Mouse (Mus musculus) CH12.LX (cell line): Measurements from ENCODE around the gene Gm49321. TPM values are rescaled to one million over a fixed set of nuclear protein-coding genes. Genes with fewer than 3 reads are reported as not detected.

Experiments used
- DNase-seq: peaks from one replicate; pipeline ENCODE4 v3.0.0-alpha.2; 2013; ENCODE audit errors: extremely low read depth
- H3K27ac ChIP-seq: 2 replicates; pipeline ENCODE4 v1.5.1; 2012; ENCODE audit warnings: low read depth, mild to moderate bottlenecking, control low read depth, moderate library complexity; ENCODE audit not compliant: insufficient read depth
- H3K27me3 ChIP-seq: replicated peaks from 2 replicates; pipeline ENCODE3; 2012; ENCODE audit warnings: inconsistent platforms
- H3K36me3 ChIP-seq, 2 experiments: replicated peaks in 1 of 2; 2 replicates each; pipeline versions ENCODE3 to v1.6.1; 2012; ENCODE audit warnings: inconsistent platforms in 1 of 2, low read length in 1 of 2, mild to moderate bottlenecking in 1 of 2, mixed read lengths in 1 of 2, moderate library complexity in 1 of 2; ENCODE audit not compliant: control insufficient read depth in 1 of 2, insufficient read depth in 1 of 2
- H3K4me1 ChIP-seq, 2 experiments: 2 replicates each; pipeline ENCODE4 v1.6.1; 2012; ENCODE audit warnings: inconsistent platforms in 1 of 2, moderate library complexity in 1 of 2; ENCODE audit not compliant: insufficient read depth in 2 of 2, control insufficient read depth in 1 of 2
- H3K4me2 ChIP-seq: 2 replicates; pipeline ENCODE4 v1.6.1; 2012; ENCODE audit warnings: low read depth, mild to moderate bottlenecking, control low read depth; ENCODE audit not compliant: poor library complexity, insufficient read depth, severe bottlenecking
- H3K4me3 ChIP-seq, 3 experiments: fragments of 150-350 bp in 1 of 3; sonication (generic) in 1 of 3; replicated peaks in 1 of 3; 2 replicates each; pipeline versions ENCODE3 to v1.5.1; 2011 to 2012; ENCODE audit warnings: low read depth in 2 of 3, low read length in 2 of 3, mild to moderate bottlenecking in 2 of 3, moderate library complexity in 2 of 3, control low read depth in 1 of 3, improper control_type of control experiment in 1 of 3, inconsistent platforms in 1 of 3, mixed read lengths in 1 of 3; ENCODE audit not compliant: poor library complexity in 1 of 3
- H3K79me2 ChIP-seq: replicated peaks from 2 replicates; pipeline ENCODE4 v1.6.1; 2012; ENCODE audit warnings: mild to moderate bottlenecking, moderate library complexity; ENCODE audit not compliant: control insufficient read depth, poor library complexity, insufficient read depth, severe bottlenecking; ENCODE audit errors: extremely low read depth
- H3K9ac ChIP-seq: 2 replicates; pipeline ENCODE4 v1.6.1; 2012; ENCODE audit warnings: low read depth, mild to moderate bottlenecking, control low read depth, moderate library complexity; ENCODE audit not compliant: insufficient read depth
- H3K9me3 ChIP-seq: replicated peaks from 2 replicates; pipeline ENCODE3; 2012; ENCODE audit warnings: low read length, inconsistent platforms, mixed read lengths
- BHLHE40 ChIP-seq: IDR thresholded peaks from 2 replicates; pipeline ENCODE4 v1.6.1; 2011; ENCODE audit warnings: mild to moderate bottlenecking, low read depth, low read length, improper control_type of control experiment
- CHD1 ChIP-seq: IDR thresholded peaks from 2 replicates; pipeline ENCODE4 v1.6.1; 2012; ENCODE audit warnings: low read depth, low read length, improper control_type of control experiment, inconsistent platforms
- CHD2 ChIP-seq: IDR thresholded peaks from 2 replicates; pipeline ENCODE4 v1.6.1; 2011; ENCODE audit warnings: low read length, improper control_type of control experiment
- ELF1 ChIP-seq: IDR thresholded peaks from 2 replicates; pipeline ENCODE4 v1.6.1; 2014; ENCODE audit warnings: low read depth, mild to moderate bottlenecking, inconsistent platforms, low read length, improper control_type of control experiment
- EP300 ChIP-seq: IDR thresholded peaks from 2 replicates; pipeline ENCODE4 v1.6.1; 2011; ENCODE audit warnings: low read length, improper control_type of control experiment
- ETS1 ChIP-seq: conservative IDR thresholded peaks from 2 replicates; pipeline ENCODE4 v1.6.1; 2012; ENCODE audit warnings: low read depth, mild to moderate bottlenecking, inconsistent platforms, low read length, improper control_type of control experiment, moderate library complexity
- GABPA ChIP-seq: IDR thresholded peaks from 2 replicates; pipeline ENCODE4 v1.6.1; 2012; ENCODE audit warnings: low read depth, low read length, improper control_type of control experiment, inconsistent platforms; ENCODE audit not compliant: insufficient replicate concordance
- HCFC1 ChIP-seq: IDR thresholded peaks from 2 replicates; pipeline ENCODE4 v1.6.1; 2012; ENCODE audit warnings: low read depth, mild to moderate bottlenecking, inconsistent platforms, low read length, improper control_type of control experiment
- IRF4 ChIP-seq: IDR thresholded peaks from 2 replicates; pipeline ENCODE4 v1.6.1; 2014; ENCODE audit warnings: low read depth, mild to moderate bottlenecking, inconsistent platforms, low read length, improper control_type of control experiment
- JUN ChIP-seq: IDR thresholded peaks from 2 replicates; pipeline ENCODE4 v1.6.1; 2011; ENCODE audit warnings: low read depth, mild to moderate bottlenecking, low read length, improper control_type of control experiment, moderate library complexity; ENCODE audit not compliant: insufficient read depth
- JUND ChIP-seq: conservative IDR thresholded peaks from 2 replicates; pipeline ENCODE4 v1.6.1; 2011; ENCODE audit warnings: low read depth, low read length, improper control_type of control experiment
- KAT2A ChIP-seq: IDR thresholded peaks from 2 replicates; pipeline ENCODE4 v1.6.1; 2012; ENCODE audit warnings: low read length, improper control_type of control experiment, inconsistent platforms; ENCODE audit not compliant: insufficient replicate concordance
- MAFK ChIP-seq: IDR thresholded peaks from 2 replicates; pipeline ENCODE4 v1.6.1; 2011; ENCODE audit warnings: low read length, improper control_type of control experiment; ENCODE audit not compliant: insufficient replicate concordance
- MAX ChIP-seq: IDR thresholded peaks from 2 replicates; pipeline ENCODE4 v1.6.1; 2011; ENCODE audit warnings: low read length, improper control_type of control experiment
- MAZ ChIP-seq: IDR thresholded peaks from 2 replicates; pipeline ENCODE4 v1.6.1; 2012; ENCODE audit warnings: low read depth, mild to moderate bottlenecking, inconsistent platforms, low read length, improper control_type of control experiment, moderate library complexity
- MEF2A ChIP-seq: IDR thresholded peaks from 2 replicates; pipeline ENCODE4 v1.6.1; 2014; ENCODE audit warnings: low read depth, mild to moderate bottlenecking, inconsistent platforms, low read length, improper control_type of control experiment, borderline replicate concordance
- MYC ChIP-seq: IDR thresholded peaks from 2 replicates; pipeline ENCODE4 v1.6.1; 2011; ENCODE audit warnings: low read depth, mild to moderate bottlenecking, improper control_type of control experiment, low read length
- NELFE ChIP-seq: IDR thresholded peaks from 2 replicates; pipeline ENCODE4 v1.6.1; 2011; ENCODE audit warnings: low read depth, low read length, improper control_type of control experiment
- POLR2AphosphoS2 ChIP-seq: IDR thresholded peaks from 2 replicates; pipeline ENCODE4 v1.6.1; 2011; ENCODE audit warnings: low read depth, low read length, improper control_type of control experiment
- RCOR1 ChIP-seq: conservative IDR thresholded peaks from 2 replicates; pipeline ENCODE4 v1.6.1; 2012; ENCODE audit warnings: low read depth, mild to moderate bottlenecking, inconsistent platforms, low read length, improper control_type of control experiment
- SIN3A ChIP-seq: IDR thresholded peaks from 2 replicates; pipeline ENCODE4 v1.6.1; 2012; ENCODE audit warnings: low read length, improper control_type of control experiment, inconsistent platforms
- SMC3 ChIP-seq: IDR thresholded peaks from 2 replicates; pipeline ENCODE4 v1.6.1; 2011; ENCODE audit warnings: low read depth, low read length, improper control_type of control experiment
- TBP ChIP-seq: conservative IDR thresholded peaks from 2 replicates; pipeline ENCODE4 v1.6.1; 2011; ENCODE audit warnings: low read depth, low read length, improper control_type of control experiment
- TCF12 ChIP-seq: IDR thresholded peaks from 2 replicates; pipeline ENCODE4 v1.6.1; 2014; ENCODE audit warnings: low read depth, mild to moderate bottlenecking, inconsistent platforms, low read length, improper control_type of control experiment
- UBTF ChIP-seq: IDR thresholded peaks from 2 replicates; pipeline ENCODE4 v1.6.1; 2012; ENCODE audit warnings: low read depth, mild to moderate bottlenecking, inconsistent platforms, low read length, improper control_type of control experiment, moderate library complexity
- USF2 ChIP-seq: conservative IDR thresholded peaks from 2 replicates; pipeline ENCODE4 v1.6.1; 2011; ENCODE audit warnings: low read depth, low read length, improper control_type of control experiment
- ZC3H11A ChIP-seq: IDR thresholded peaks from 2 replicates; pipeline ENCODE4 v1.6.1; 2012; ENCODE audit warnings: low read depth, mild to moderate bottlenecking, inconsistent platforms, low read length, improper control_type of control experiment
- ZKSCAN1 ChIP-seq: IDR thresholded peaks from 2 replicates; pipeline ENCODE4 v1.6.1; 2012; ENCODE audit warnings: low read depth, inconsistent platforms, low read length, improper control_type of control experiment, borderline replicate concordance
- ZMIZ1 ChIP-seq: IDR thresholded peaks from 2 replicates; pipeline ENCODE4 v1.6.1; 2012; ENCODE audit warnings: low read depth, mild to moderate bottlenecking, inconsistent platforms, low read length, improper control_type of control experiment
- dilution Hi-C: fragments of 300-500 bp; cut with MboI; formaldehyde crosslinking; loops from 2 replicates; pipeline ENCODE4 v1.14.3; 2020; ENCODE audit warnings: low sequenced_read_pairs; ENCODE audit not compliant: extremely low pct_unique_long_range_greater_than_20kb, extremely low pct_ligation_motif_present
- in situ Hi-C: fragments of 300-500 bp; cut with MboI; formaldehyde crosslinking; loops from 3 replicates; pipeline ENCODE4 v1.14.3; 2019; ENCODE audit warnings: low sequenced_read_pairs, low pct_ligation_motif_present, low pct_unique_long_range_greater_than_20kb, mixed read lengths
- polyA plus RNA-seq: library from polyadenylated mRNA; unstranded; fragments of >175 nt; gene quantifications from 2 replicates; pipeline ENCODE4 v1.2.1, GENCODE M21; 2012; ENCODE audit warnings: low read depth; ENCODE audit not compliant: insufficient read length
- total RNA-seq, 2 experiments: library from RNA; depleted of rRNA; stranded (reverse); fragments of 300-350 nt in 1 of 2; fragments of >200 nt in 1 of 2; gene quantifications; 2 replicates each; pipeline ENCODE4 v1.2.3; 2012 to 2014

Gene Gm49321
- total and polyA plus RNA-seq, 3 experiments, result not detected

- Histone ChIP-seq H3K4me1 (peaks cover 8 to 9% of the 10 kb centered on the region in 2 experiments), H3K36me3 (no peaks in the 10 kb centered on the region), H3K27me3 (no peaks in the 10 kb centered on the region), H3K27ac (no peak overlapping the region), H3K9ac (no peak overlapping the region), H3K4me2 (no peak overlapping the region), H3K79me2 (no peaks in the 10 kb centered on the region), H3K4me3 (no peak overlapping the region), H3K9me3 (peaks cover 2% of the 10 kb centered on the region)
- dilution Hi-C loops, result no loop called here
- no peak for DNase-seq
- in situ Hi-C loops, result no loop called here
- TF ChIP-seq JUN (no peak), POLR2AphosphoS2 (no peak), JUND (no peak), MAZ (no peak), ZKSCAN1 (no peak), HCFC1 (no peak), KAT2A (no peak), SMC3 (no peak), ETS1 (no peak), MAX (no peak), MAFK (no peak), SIN3A (no peak), NELFE (no peak), ELF1 (no peak), EP300 (no peak), MEF2A (no peak), IRF4 (no peak)
Observed at GRCm38 (mm10) chr12:73998128-73998456, 60.6 kb downstream of the Gm49321 start.

GRCm38 (mm10) chr12:74002449-74002848, 65.0 kb downstream of the Gm49321 start:
- Histone ChIP-seq H3K79me2 (no peaks in the 10 kb centered on the region), H3K36me3 (no peaks in the 10 kb centered on the region), H3K9me3 (peaks cover 2% of the 10 kb centered on the region), H3K4me1 (peaks cover 8 to 13% of the 10 kb centered on the region in 2 experiments), H3K27me3 (no peaks in the 10 kb centered on the region), H3K27ac (no peak overlapping the region), H3K4me2 (peak overlapping the region; percentile 2), H3K4me3 (no peak overlapping the region), H3K9ac (no peak overlapping the region)
- in situ Hi-C loops (loop anchor here (25.0 kb wide), 2 partner anchors 285 to 440 kb away; no protein-coding TSS in a partner anchor), dilution Hi-C loops (no loop called here)
- TF ChIP-seq EP300 (peak; percentile 76; the same call in 1 of the 2 replicates), MEF2A (no peak; the same call in 1 of the 2 replicates), BHLHE40 (peak; percentile 72), CHD2 (no peak), TCF12 (peak; percentile 61), UBTF (no peak), ZMIZ1 (no peak), KAT2A (no peak), TBP (no peak), JUND (no peak), MAX (peak; percentile 69; the same call in 1 of the 2 replicates), ETS1 (peak; percentile 54), MYC (0 out of 2 replicates have a peak, but pooled peaks have one; percentile 45), GABPA (no peak), SIN3A (no peak), CHD1 (no peak), ZC3H11A (no peak), RCOR1 (0 out of 2 replicates have a peak, but pooled peaks have one; percentile 24), MAFK (0 out of 2 replicates have a peak, but pooled peaks have one; percentile 27), USF2 (no peak), IRF4 (peak; percentile 85)
- peak; percentile 48 for DNase-seq
